Mouse (Mus musculus) intestine, embryonic 14.5 days (tissue): Measurements from ENCODE around the gene Lrrk2. TPM values are rescaled to one million over a fixed set of nuclear protein-coding genes. Genes with fewer than 3 reads are reported as not detected.

ENCODE experiments used
- ATAC-seq: fragments of 200-750 bp; cut with Nextera tagmentation; replicated peaks from 2 replicates; pipeline ENCODE4 v1.8.0; 2017; ENCODE audit warnings: low read depth, moderate number of reproducible peaks, moderate TSS enrichment, moderate library complexity; ENCODE audit not compliant: low FRiP score, low TSS enrichment
- DNase-seq: peaks from one replicate; pipeline ENCODE4 v3.0.0-alpha.2; 2018; ENCODE audit warnings: low spot score
- H3K27ac ChIP-seq: fragments of 300-500 bp; sonication (generic); 2 replicates; pipeline ENCODE4 v1.5.1; 2014; ENCODE audit warnings: low read depth, mild to moderate bottlenecking, control low read depth
- H3K27me3 ChIP-seq: fragments of 300-500 bp; sonication (generic); replicated peaks from 2 replicates; pipeline ENCODE4 v1.6.1; 2014; ENCODE audit warnings: low read length, control low read depth; ENCODE audit not compliant: control insufficient read depth, insufficient read depth
- H3K36me3 ChIP-seq: fragments of 300-500 bp; sonication (generic); 2 replicates; pipeline ENCODE4 v1.6.1; 2014; ENCODE audit warnings: low read length, control low read depth; ENCODE audit not compliant: control insufficient read depth, insufficient read depth
- H3K4me1 ChIP-seq: fragments of 300-500 bp; sonication (generic); replicated peaks from 2 replicates; pipeline ENCODE4 v1.6.1; 2014; ENCODE audit warnings: low read length, control low read depth, mixed read lengths; ENCODE audit not compliant: control insufficient read depth, insufficient read depth
- H3K4me2 ChIP-seq: fragments of 300-500 bp; sonication (generic); 2 replicates; pipeline ENCODE4 v1.6.1; 2014; ENCODE audit warnings: low read length
- H3K4me3 ChIP-seq: fragments of 300-500 bp; sonication (generic); 2 replicates; pipeline ENCODE4 v1.5.1; 2014; ENCODE audit warnings: low read depth, low read length, control low read depth, mixed read lengths
- H3K9ac ChIP-seq: fragments of 300-500 bp; sonication (generic); 2 replicates; pipeline ENCODE4 v1.6.1; 2014; ENCODE audit warnings: mild to moderate bottlenecking, low read length
- H3K9me3 ChIP-seq: fragments of 300-500 bp; sonication (generic); 2 replicates; pipeline ENCODE4 v1.6.1; 2016; ENCODE audit warnings: low read length, control low read depth; ENCODE audit not compliant: control insufficient read depth
- WGBS: fragments of 180-500 bp; shearing (Covaris S2); extraction: QIAGEN DNeasy Blood & Tissue Kit; methylation state at CpG from one replicate; pipeline ENCODE4 v1.1.7; 2014; 5-methylcytosine and 5-hydroxymethylcytosine counted together
- polyA plus RNA-seq: library from polyadenylated mRNA; unstranded; fragments of >200 nt; fragmentation: Nextera tagmentation; extraction: Ambion mirVana; gene quantifications from 2 replicates; pipeline ENCODE4 v1.2.1, GENCODE M21; 2014

The Lrrk2 gene
- polyA plus RNA-seq, 1 experiment from 2014 or later = 3.4 TPM

- no peak for DNase-seq
- Histone ChIP-seq H3K9me3 (no peaks in the 10 kb centered on the region), H3K4me1 (no peaks in the 10 kb centered on the region), H3K9ac (no peak overlapping the region), H3K4me3 (no peak overlapping the region), H3K36me3 (0 out of 2 replicates have a peak, but pooled peaks cover 4% of the 10 kb centered on the region), H3K27ac (no peak overlapping the region), H3K4me2 (no peak overlapping the region), H3K27me3 (no peaks in the 10 kb centered on the region)
- 66% methylated on average over 12 of the region's 12 CpGs for WGBS
- no peak for ATAC-seq
Observed at GRCm38 (mm10) chr15:91752111-91752510, 79.1 kb downstream of the Lrrk2 start.

GRCm38 (mm10) chr15:91753378-91754080, 80.6 kb downstream of the Lrrk2 start:
- Histone ChIP-seq H3K4me3 (no peak overlapping the region), H3K27ac (no peak overlapping the region), H3K4me1 (no peaks in the 10 kb centered on the region), H3K9me3 (no peaks in the 10 kb centered on the region), H3K36me3 (0 out of 2 replicates have a peak, but pooled peaks cover 4% of the 10 kb centered on the region), H3K9ac (no peak overlapping the region), H3K4me2 (no peak overlapping the region), H3K27me3 (no peaks in the 10 kb centered on the region)
- ATAC-seq = no peak
- no peak for DNase-seq
- WGBS = 78% methylated on average over 14 of the region's 14 CpGs

- no peak for ATAC-seq
- 26% methylated on average over 3 of the region's 3 CpGs for WGBS
- no peaks in the 10 kb centered on the region for H3K4me1 ChIP-seq
- no peak overlapping the region for H3K9ac ChIP-seq
- no peak overlapping the region for H3K4me3 ChIP-seq
- H3K4me2 ChIP-seq = no peak overlapping the region
- peak; percentile 77 for DNase-seq
- H3K36me3 ChIP-seq = 0 out of 2 replicates have a peak, but pooled peaks cover 4% of the 10 kb centered on the region
- no peaks in the 10 kb centered on the region for H3K9me3 ChIP-seq
- no peaks in the 10 kb centered on the region for H3K27me3 ChIP-seq
- no peak overlapping the region for H3K27ac ChIP-seq
Observed at GRCm38 (mm10) chr15:91754546-91754945, 81.6 kb downstream of the Lrrk2 start.

- Histone ChIP-seq H3K4me2 (no peak overlapping the region), H3K9me3 (no peaks in the 10 kb centered on the region), H3K9ac (no peak overlapping the region), H3K4me3 (no peak overlapping the region), H3K27ac (no peak overlapping the region), H3K36me3 (0 out of 2 replicates have a peak, but pooled peaks cover 4% of the 10 kb centered on the region), H3K27me3 (no peaks in the 10 kb centered on the region), H3K4me1 (no peaks in the 10 kb centered on the region)
- no peak for ATAC-seq
- no peak for DNase-seq
- 88% methylated on average over 16 of the region's 16 CpGs for WGBS
Observed at GRCm38 (mm10) chr15:91755756-91756155, 82.8 kb downstream of the Lrrk2 start.

- H3K9me3 ChIP-seq = no peaks in the 10 kb centered on the region
- H3K9ac ChIP-seq = no peak overlapping the region
- no peak overlapping the region for H3K4me3 ChIP-seq
- H3K4me2 ChIP-seq = no peak overlapping the region
- no peak overlapping the region for H3K27ac ChIP-seq
- DNase-seq (no peak), ATAC-seq (no peak)
- no peaks in the 10 kb centered on the region for H3K4me1 ChIP-seq
- no peaks in the 10 kb centered on the region for H3K36me3 ChIP-seq
- no peaks in the 10 kb centered on the region for H3K27me3 ChIP-seq
- WGBS = 55% methylated on average over 4 of the region's 4 CpGs
Observed at GRCm38 (mm10) chr15:91772041-91772440, 99.1 kb downstream of the Lrrk2 start.

- H3K9ac ChIP-seq = no peak overlapping the region
- H3K36me3 ChIP-seq = no peaks in the 10 kb centered on the region
- 93% methylated on average over 9 of the region's 9 CpGs for WGBS
- no peaks in the 10 kb centered on the region for H3K4me1 ChIP-seq
- H3K4me3 ChIP-seq = no peak overlapping the region
- no peaks in the 10 kb centered on the region for H3K27me3 ChIP-seq
- H3K4me2 ChIP-seq = no peak overlapping the region
- no peak for DNase-seq
- no peak overlapping the region for H3K27ac ChIP-seq
- no peaks in the 10 kb centered on the region for H3K9me3 ChIP-seq
- ATAC-seq = no peak
Observed at GRCm38 (mm10) chr15:91779166-91779565, 106.2 kb downstream of the Lrrk2 start.

- H3K4me2 ChIP-seq = no peak overlapping the region
- no peak overlapping the region for H3K9ac ChIP-seq
- no peak overlapping the region for H3K4me3 ChIP-seq
- H3K27me3 ChIP-seq = no peaks in the 10 kb centered on the region
- H3K4me1 ChIP-seq = no peaks in the 10 kb centered on the region
- no peaks in the 10 kb centered on the region for H3K36me3 ChIP-seq
- H3K27ac ChIP-seq = no peak overlapping the region
- H3K9me3 ChIP-seq = no peaks in the 10 kb centered on the region
- ATAC-seq (no peak), DNase-seq (peak; percentile 67)
- WGBS = 28% methylated on average over 6 of the region's 6 CpGs
Observed at GRCm38 (mm10) chr15:91781172-91781571, 108.2 kb downstream of the Lrrk2 start.

- H3K27me3 ChIP-seq = no peaks in the 10 kb centered on the region
- DNase-seq = no peak
- WGBS = 88% methylated on average over 11 of the region's 11 CpGs
- H3K27ac ChIP-seq = no peak overlapping the region
- no peak for ATAC-seq
- no peaks in the 10 kb centered on the region for H3K36me3 ChIP-seq
- H3K4me1 ChIP-seq = no peaks in the 10 kb centered on the region
- no peak overlapping the region for H3K4me2 ChIP-seq
- no peak overlapping the region for H3K9ac ChIP-seq
- H3K9me3 ChIP-seq = no peaks in the 10 kb centered on the region
- H3K4me3 ChIP-seq = no peak overlapping the region
Observed at GRCm38 (mm10) chr15:91788338-91788737, 115.4 kb downstream of the Lrrk2 start.

- Histone ChIP-seq H3K27ac (no peak overlapping the region), H3K36me3 (no peaks in the 10 kb centered on the region), H3K4me1 (no peaks in the 10 kb centered on the region), H3K9me3 (no peaks in the 10 kb centered on the region), H3K4me3 (no peak overlapping the region), H3K4me2 (no peak overlapping the region), H3K9ac (no peak overlapping the region), H3K27me3 (no peaks in the 10 kb centered on the region)
- WGBS = 92% methylated on average over 4 of the region's 4 CpGs
- ATAC-seq = no peak
- DNase-seq = no peak
Observed at GRCm38 (mm10) chr15:91806463-91806862, 133.5 kb downstream of the Lrrk2 start.
